Mouse (Mus musculus): ENCODE data around the gene Slamf7.

GRCm38 (mm10) chr1:171684923-171685322, 32.1 kb upstream of the Slamf7 start:
- TF ChIP-seq CTCF (IDR thresholded peaks at IDR 0.05; ENCODE audit: low read depth, low read length): no peak
- TF ChIP-seq POLR2A (IDR thresholded peaks at IDR 0.05; ENCODE audit: extremely low read depth, insufficient read depth, low read length): no peak

Data from liver, adult 2 months (tissue).